Mouse (Mus musculus) G1E (cell line): ENCODE data around the gene Arhgap6.

Source experiments
- CTCF ChIP-seq: IDR thresholded peaks from 2 replicates; pipeline ENCODE4 v1.5.1; 2012; ENCODE audit warnings: low read depth, low read length, inconsistent platforms, mixed read lengths
- GATA2 ChIP-seq: IDR thresholded peaks from 2 replicates; pipeline ENCODE4 v1.6.1; 2012; ENCODE audit warnings: low read depth, low read length, inconsistent platforms, borderline replicate concordance
- POLR2AphosphoS5 ChIP-seq: IDR thresholded peaks from 2 replicates; pipeline ENCODE4 v1.6.1; 2012; ENCODE audit warnings: low read depth, low read length, inconsistent platforms; ENCODE audit not compliant: insufficient replicate concordance

- TF ChIP-seq GATA2 (no peak), POLR2AphosphoS5 (no peak), CTCF (no peak)
Measured at GRCm38 (mm10) chrX:168747011-168747410, 47.9 kb upstream of the Arhgap6 start.
